Mouse (Mus musculus) limb, embryonic 10.5 days (tissue): ENCODE data around the gene Epha3. TPM values are rescaled to one million over a fixed set of nuclear protein-coding genes. Genes with fewer than 3 reads are reported as not detected.

ENCODE experiments used
- DNase-seq: peaks from one replicate; pipeline ENCODE4 v3.0.0-alpha.2; 2017; ENCODE audit warnings: low spot score
- H3K27ac ChIP-seq: fragments of 300-500 bp; sonication (generic); 2 replicates; pipeline ENCODE4 v1.5.1; 2016; ENCODE audit warnings: mild to moderate bottlenecking
- H3K27me3 ChIP-seq: fragments of 300-500 bp; sonication (generic); 2 replicates; pipeline ENCODE4 v1.6.1; 2016; ENCODE audit warnings: low read depth, mild to moderate bottlenecking; ENCODE audit not compliant: poor library complexity, severe bottlenecking
- H3K36me3 ChIP-seq: fragments of 300-500 bp; sonication (generic); 2 replicates; pipeline ENCODE4 v1.6.1; 2016; ENCODE audit warnings: mild to moderate bottlenecking, moderate library complexity
- H3K4me1 ChIP-seq: fragments of 300-500 bp; sonication (generic); 2 replicates; pipeline ENCODE4 v1.6.1; 2016
- H3K4me3 ChIP-seq: fragments of 300-500 bp; sonication (generic); 2 replicates; pipeline ENCODE4 v1.5.1; 2016; ENCODE audit warnings: mild to moderate bottlenecking, moderate library complexity
- H3K9me3 ChIP-seq: fragments of 300-500 bp; sonication (generic); replicated peaks from 2 replicates; pipeline ENCODE4 v1.6.1; 2016; ENCODE audit warnings: mild to moderate bottlenecking
- WGBS: fragments of 180-500 bp; shearing (Covaris S2); methylation state at CpG from one replicate; pipeline ENCODE4 v1.1.7; 2016; 5-methylcytosine and 5-hydroxymethylcytosine counted together
- polyA plus RNA-seq: library from polyadenylated mRNA; unstranded; fragments of >200 nt; fragmentation: Nextera tagmentation; extraction: Ambion mirVana; gene quantifications from 2 replicates; pipeline ENCODE4 v1.2.1, GENCODE M21; 2016

Gene Epha3
- polyA plus RNA-seq, 1 experiment from 2014 or later = 14.2 TPM

- no peak for DNase-seq
- 37% methylated on average over 1 of the region's 1 CpGs for WGBS
- no peak overlapping the region; the same call in 1 of the 2 replicates for H3K27ac ChIP-seq
- no peaks in the 10 kb centered on the region for H3K9me3 ChIP-seq
- no peak overlapping the region for H3K4me3 ChIP-seq
- no peaks in the 10 kb centered on the region for H3K36me3 ChIP-seq
- H3K4me1 ChIP-seq = peaks cover 9% of the 10 kb centered on the region
- H3K27me3 ChIP-seq = no peaks in the 10 kb centered on the region
Observed at GRCm38 (mm10) chr16:63816672-63817071, 47.3 kb downstream of the Epha3 start.

GRCm38 (mm10) chr16:63809871-63810270, 54.1 kb downstream of the Epha3 start:
- H3K36me3 ChIP-seq = no peaks in the 10 kb centered on the region
- H3K27ac ChIP-seq = no peak overlapping the region
- peaks cover 2% of the 10 kb centered on the region; the same call in 1 of the 2 replicates for H3K4me1 ChIP-seq
- H3K27me3 ChIP-seq = no peaks in the 10 kb centered on the region
- H3K9me3 ChIP-seq = no peaks in the 10 kb centered on the region
- 47% methylated on average over 5 of the region's 5 CpGs for WGBS
- no peak overlapping the region for H3K4me3 ChIP-seq
- no peak for DNase-seq

- Histone ChIP-seq H3K36me3 (no peaks in the 10 kb centered on the region), H3K4me3 (no peak overlapping the region), H3K9me3 (no peaks in the 10 kb centered on the region), H3K27ac (no peak overlapping the region), H3K4me1 (peaks cover 2% of the 10 kb centered on the region; the same call in 1 of the 2 replicates), H3K27me3 (no peaks in the 10 kb centered on the region)
- no peak for DNase-seq
Observed at GRCm38 (mm10) chr16:63808991-63809390, 55.0 kb downstream of the Epha3 start.

- H3K4me3 ChIP-seq = no peak overlapping the region
- H3K36me3 ChIP-seq = no peaks in the 10 kb centered on the region
- H3K27ac ChIP-seq = no peak overlapping the region
- peaks cover 2% of the 10 kb centered on the region; the same call in 1 of the 2 replicates for H3K4me1 ChIP-seq
- H3K27me3 ChIP-seq = no peaks in the 10 kb centered on the region
- WGBS = 48% methylated on average over 5 of the region's 5 CpGs
- no peak for DNase-seq
- no peaks in the 10 kb centered on the region for H3K9me3 ChIP-seq
Observed at GRCm38 (mm10) chr16:63806437-63807129, 57.4 kb downstream of the Epha3 start.

- Histone ChIP-seq H3K36me3 (no peaks in the 10 kb centered on the region), H3K4me1 (peaks cover 2% of the 10 kb centered on the region; the same call in 1 of the 2 replicates), H3K27me3 (no peaks in the 10 kb centered on the region), H3K4me3 (no peak overlapping the region), H3K9me3 (no peaks in the 10 kb centered on the region), H3K27ac (no peak overlapping the region)
- DNase-seq = no peak
- 84% methylated on average over 3 of the region's 3 CpGs for WGBS
Observed at GRCm38 (mm10) chr16:63806025-63806424, 58.0 kb downstream of the Epha3 start.

- peaks cover 1% of the 10 kb centered on the region; the same call in 1 of the 2 replicates for H3K4me1 ChIP-seq
- H3K4me3 ChIP-seq = no peak overlapping the region
- no peak overlapping the region for H3K27ac ChIP-seq
- no peak for DNase-seq
- no peaks in the 10 kb centered on the region for H3K9me3 ChIP-seq
- WGBS = 67% methylated on average over 3 of the region's 3 CpGs
- no peaks in the 10 kb centered on the region for H3K36me3 ChIP-seq
- H3K27me3 ChIP-seq = no peaks in the 10 kb centered on the region
Observed at GRCm38 (mm10) chr16:63801436-63801835, 62.5 kb downstream of the Epha3 start.

- H3K4me3 ChIP-seq = no peak overlapping the region
- H3K36me3 ChIP-seq = no peaks in the 10 kb centered on the region
- no peaks in the 10 kb centered on the region for H3K27me3 ChIP-seq
- H3K27ac ChIP-seq = no peak overlapping the region
- no peaks in the 10 kb centered on the region for H3K9me3 ChIP-seq
- no peak for DNase-seq
- H3K4me1 ChIP-seq = no peaks in the 10 kb centered on the region
- 86% methylated on average over 2 of the region's 2 CpGs for WGBS
Observed at GRCm38 (mm10) chr16:63798341-63798740, 65.6 kb downstream of the Epha3 start.

GRCm38 (mm10) chr16:63794292-63794691, 69.7 kb downstream of the Epha3 start:
- Histone ChIP-seq H3K27ac (no peak overlapping the region), H3K4me3 (no peak overlapping the region), H3K4me1 (no peaks in the 10 kb centered on the region), H3K36me3 (no peaks in the 10 kb centered on the region), H3K27me3 (no peaks in the 10 kb centered on the region), H3K9me3 (no peaks in the 10 kb centered on the region)
- WGBS = 93% methylated on average over 5 of the region's 5 CpGs
- no peak for DNase-seq

GRCm38 (mm10) chr16:63793805-63794204, 70.2 kb downstream of the Epha3 start:
- 93% methylated on average over 1 of the region's 1 CpGs for WGBS
- H3K27ac ChIP-seq = no peak overlapping the region
- H3K9me3 ChIP-seq = no peaks in the 10 kb centered on the region
- H3K27me3 ChIP-seq = no peaks in the 10 kb centered on the region
- no peak for DNase-seq
- H3K4me3 ChIP-seq = no peak overlapping the region
- no peaks in the 10 kb centered on the region for H3K36me3 ChIP-seq
- H3K4me1 ChIP-seq = no peaks in the 10 kb centered on the region

GRCm38 (mm10) chr16:63792084-63792483, 71.9 kb downstream of the Epha3 start:
- no peaks in the 10 kb centered on the region for H3K4me1 ChIP-seq
- H3K27ac ChIP-seq = no peak overlapping the region
- H3K27me3 ChIP-seq = no peaks in the 10 kb centered on the region
- no peaks in the 10 kb centered on the region for H3K9me3 ChIP-seq
- H3K4me3 ChIP-seq = no peak overlapping the region
- no peak for DNase-seq
- no peaks in the 10 kb centered on the region for H3K36me3 ChIP-seq
- 95% methylated on average over 2 of the region's 2 CpGs for WGBS

GRCm38 (mm10) chr16:63783544-63783943, 80.4 kb downstream of the Epha3 start:
- no peak overlapping the region for H3K4me3 ChIP-seq
- H3K27ac ChIP-seq = no peak overlapping the region
- no peaks in the 10 kb centered on the region for H3K27me3 ChIP-seq
- H3K4me1 ChIP-seq = peaks cover 5% of the 10 kb centered on the region
- no peaks in the 10 kb centered on the region for H3K36me3 ChIP-seq
- WGBS = 80% methylated on average over 7 of the region's 7 CpGs
- no peak for DNase-seq
- H3K9me3 ChIP-seq = no peaks in the 10 kb centered on the region

- Histone ChIP-seq H3K36me3 (no peaks in the 10 kb centered on the region), H3K4me3 (no peak overlapping the region), H3K9me3 (no peaks in the 10 kb centered on the region), H3K27me3 (no peaks in the 10 kb centered on the region), H3K27ac (no peak overlapping the region), H3K4me1 (peaks cover 5% of the 10 kb centered on the region)
- 92% methylated on average over 1 of the region's 1 CpGs for WGBS
- DNase-seq = no peak
Observed at GRCm38 (mm10) chr16:63782101-63782500, 81.9 kb downstream of the Epha3 start.

GRCm38 (mm10) chr16:63780151-63780550, 83.8 kb downstream of the Epha3 start:
- Histone ChIP-seq H3K27me3 (no peaks in the 10 kb centered on the region), H3K4me1 (peaks cover 5% of the 10 kb centered on the region), H3K9me3 (no peaks in the 10 kb centered on the region), H3K36me3 (no peaks in the 10 kb centered on the region), H3K27ac (no peak overlapping the region), H3K4me3 (no peak overlapping the region)
- DNase-seq = no peak
- WGBS = 83% methylated on average over 5 of the region's 5 CpGs

GRCm38 (mm10) chr16:63777811-63778210, 86.2 kb downstream of the Epha3 start:
- Histone ChIP-seq H3K4me3 (no peak overlapping the region), H3K9me3 (no peaks in the 10 kb centered on the region), H3K4me1 (no peaks in the 10 kb centered on the region), H3K36me3 (no peaks in the 10 kb centered on the region), H3K27ac (no peak overlapping the region), H3K27me3 (no peaks in the 10 kb centered on the region)
- WGBS = 36% methylated on average over 1 of the region's 1 CpGs
- DNase-seq = no peak
